Mouse (Mus musculus): ENCODE data around the gene Ushbp1.

DNA sequence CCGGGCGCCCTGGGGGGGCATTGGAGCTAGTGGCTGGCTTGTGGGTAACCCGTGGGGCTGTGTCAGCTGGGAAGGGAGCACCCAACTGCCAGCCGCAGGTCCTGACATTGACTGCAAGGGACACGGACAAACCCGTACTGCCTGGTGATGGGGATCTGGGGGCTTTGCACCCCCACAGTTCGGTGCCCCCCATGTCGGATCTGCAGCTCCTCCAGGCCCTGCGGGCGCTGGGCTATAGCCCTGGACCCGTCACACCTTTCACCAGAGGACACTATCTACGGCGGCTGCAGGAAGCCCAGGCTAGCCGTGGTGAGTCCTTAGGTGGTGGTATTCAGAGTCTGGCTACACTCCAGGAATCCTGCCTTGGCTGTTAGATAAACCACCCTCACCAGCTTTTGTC is 11.8 kb upstream of the Ushbp1 start:
- TF ChIP-seq CTCF (conservative IDR thresholded peaks at IDR 0.05 in 1 of 2, IDR thresholded peaks at IDR 0.05 in 1 of 2; ENCODE audit: low read depth in 2 of 2, low read length in 2 of 2) (no peak), CHD2 (IDR thresholded peaks at IDR 0.05; ENCODE audit: low read length) (no peak), POLR2A (IDR thresholded peaks at IDR 0.05; ENCODE audit: low read depth, low read length) (no peak), BHLHE40 (IDR thresholded peaks at IDR 0.05; ENCODE audit: low read depth, low read length) (no peak), MAX (IDR thresholded peaks at IDR 0.05; ENCODE audit: low read length) (no peak), USF2 (conservative IDR thresholded peaks at IDR 0.05; ENCODE audit: low read depth, low read length) (no peak), JUND (conservative IDR thresholded peaks at IDR 0.05; ENCODE audit: low read depth, low read length) (no peak), TCF12 (IDR thresholded peaks at IDR 0.05; ENCODE audit: low read depth, low read length) (no peak), TBP (conservative IDR thresholded peaks at IDR 0.05; ENCODE audit: low read depth, low read length) (no peak), MAFK (IDR thresholded peaks at IDR 0.05; ENCODE audit: insufficient replicate concordance, low read length) (no peak)

Measured in CH12.LX (cell line).